Mouse (Mus musculus) kidney, postnatal 0 days (tissue): Measurements from ENCODE around the gene Pvr. TPM values are rescaled to one million over a fixed set of nuclear protein-coding genes. Genes with fewer than 3 reads are reported as not detected.

Source experiments
- ATAC-seq: fragments of 200-750 bp; cut with Nextera tagmentation; replicated peaks from 2 replicates; pipeline ENCODE4 v1.8.0; 2017; ENCODE audit warnings: low read depth, moderate number of reproducible peaks, moderate TSS enrichment, moderate library complexity; ENCODE audit not compliant: low FRiP score
- DNase-seq: peaks from one replicate; pipeline ENCODE4 v3.0.0-alpha.2; 2016; ENCODE audit warnings: low spot score
- H3K27ac ChIP-seq: fragments of 300-500 bp; sonication (generic); 2 replicates; pipeline ENCODE4 v1.5.1; 2014; ENCODE audit warnings: mild to moderate bottlenecking
- H3K27me3 ChIP-seq: fragments of 300-500 bp; sonication (generic); 2 replicates; pipeline ENCODE4 v1.6.1; 2014; ENCODE audit warnings: low read length, mixed read lengths; ENCODE audit not compliant: insufficient read depth
- H3K36me3 ChIP-seq: fragments of 300-500 bp; sonication (generic); 2 replicates; pipeline ENCODE4 v1.6.1; 2014; ENCODE audit warnings: low read length, mixed read lengths; ENCODE audit not compliant: insufficient read depth
- H3K4me1 ChIP-seq: fragments of 300-500 bp; sonication (generic); replicated peaks from 2 replicates; pipeline ENCODE4 v1.6.1; 2014; ENCODE audit warnings: antibody characterized with exemption, low read length, mixed read lengths; ENCODE audit not compliant: insufficient read depth
- H3K4me2 ChIP-seq: fragments of 300-500 bp; sonication (generic); 2 replicates; pipeline ENCODE4 v1.6.1; 2014; ENCODE audit warnings: mild to moderate bottlenecking, low read length, moderate library complexity, mixed read lengths
- H3K4me3 ChIP-seq: fragments of 300-500 bp; sonication (generic); replicated peaks from 2 replicates; pipeline ENCODE4 v1.5.1; 2014; ENCODE audit warnings: low read depth, low read length
- H3K9ac ChIP-seq: fragments of 300-500 bp; sonication (generic); 2 replicates; pipeline ENCODE4 v1.6.1; 2014; ENCODE audit warnings: low read depth, low read length
- H3K9me3 ChIP-seq: fragments of 300-500 bp; sonication (generic); replicated peaks from 2 replicates; pipeline ENCODE4 v1.6.1; 2016; ENCODE audit warnings: low read length, inconsistent platforms, mixed read lengths
- CTCF ChIP-seq: IDR thresholded peaks from 2 replicates; pipeline ENCODE4 v1.5.1; 2016; ENCODE audit warnings: antibody characterized with exemption, low read depth, mild to moderate bottlenecking, moderate library complexity
- WGBS: fragments of 180-500 bp; shearing (Covaris S2); extraction: QIAGEN DNeasy Blood & Tissue Kit; methylation state at CpG from one replicate; pipeline ENCODE4 v1.1.7; 2014; 5-methylcytosine and 5-hydroxymethylcytosine counted together
- polyA plus RNA-seq: library from polyadenylated mRNA; unstranded; fragments of >200 nt; fragmentation: Nextera tagmentation; extraction: Ambion mirVana; gene quantifications from 2 replicates; pipeline ENCODE4 v1.2.1, GENCODE M21; 2015

Pvr gene
- polyA plus RNA-seq, 1 experiment from 2014 or later: 7.3 TPM

GRCm38 (mm10) chr7:19876781-19877425, 44.1 kb downstream of the Pvr start:
- no peaks in the 10 kb centered on the region for H3K27me3 ChIP-seq
- H3K9me3 ChIP-seq: no peaks in the 10 kb centered on the region
- no peak overlapping the region for H3K27ac ChIP-seq
- no peak overlapping the region for H3K4me2 ChIP-seq
- DNase-seq: peak; percentile 9
- no peak for TF ChIP-seq CTCF
- H3K9ac ChIP-seq: no peak overlapping the region
- H3K4me3 ChIP-seq: no peak overlapping the region
- peak; percentile 38 for ATAC-seq
- whole genome bisulfite sequencing: 31% methylated on average over 14 of the region's 14 CpGs
- H3K4me1 ChIP-seq: no peaks in the 10 kb centered on the region
- H3K36me3 ChIP-seq: no peaks in the 10 kb centered on the region

DNA sequence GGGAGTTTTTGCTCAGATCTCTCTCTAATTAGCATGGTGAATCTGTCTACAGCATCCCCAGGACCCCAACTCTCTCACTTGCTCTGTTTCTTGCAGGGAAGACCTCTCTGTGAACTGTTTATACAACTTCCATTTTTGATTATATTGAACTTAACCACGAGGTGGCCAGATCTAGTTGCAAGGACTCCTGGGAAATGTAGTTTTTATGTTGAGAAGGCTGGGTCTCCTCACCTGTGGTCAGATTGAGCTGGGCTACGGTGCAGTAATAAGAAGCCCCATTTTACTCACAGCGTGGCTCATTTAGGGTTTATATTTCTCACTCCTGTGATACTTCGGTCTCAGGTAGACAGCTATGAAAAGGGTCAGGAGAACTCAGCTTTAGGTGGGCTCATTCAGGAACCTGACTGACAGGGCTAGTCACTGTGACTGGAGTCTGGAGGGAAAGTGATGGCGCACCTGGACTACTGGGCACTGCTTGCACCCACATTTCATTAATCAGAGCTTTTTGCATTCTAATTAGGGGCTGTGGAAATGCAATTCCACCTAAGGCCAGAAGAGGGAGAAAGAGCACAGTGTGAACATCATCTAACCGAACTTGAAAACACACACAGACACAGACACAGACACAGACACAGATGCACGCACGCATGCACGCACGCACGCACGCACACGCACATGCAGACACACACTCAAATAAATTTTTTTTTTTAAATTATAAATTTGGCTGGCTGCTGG, 44.8 kb downstream of the Pvr start:
- H3K9ac ChIP-seq: no peak overlapping the region
- TF ChIP-seq CTCF: peak; percentile 75
- ATAC-seq (peak; percentile 33; the same call in 1 of the 2 replicates), DNase-seq (peak; percentile 53)
- no peak overlapping the region for H3K27ac ChIP-seq
- H3K9me3 ChIP-seq: no peaks in the 10 kb centered on the region
- H3K36me3 ChIP-seq: no peaks in the 10 kb centered on the region
- no peaks in the 10 kb centered on the region for H3K4me1 ChIP-seq
- no peak overlapping the region for H3K4me3 ChIP-seq
- no peak overlapping the region for H3K4me2 ChIP-seq
- WGBS: 42% methylated on average over 13 of the region's 13 CpGs
- no peaks in the 10 kb centered on the region for H3K27me3 ChIP-seq

- no peak overlapping the region for H3K27ac ChIP-seq
- H3K27me3 ChIP-seq: no peaks in the 10 kb centered on the region
- no peaks in the 10 kb centered on the region for H3K9me3 ChIP-seq
- no peak overlapping the region for H3K4me2 ChIP-seq
- H3K4me3 ChIP-seq: no peak overlapping the region
- peak; percentile 66 for TF ChIP-seq CTCF
- DNase-seq: peak; percentile 43
- H3K36me3 ChIP-seq: no peaks in the 10 kb centered on the region
- ATAC-seq: no peak
- no peaks in the 10 kb centered on the region for H3K4me1 ChIP-seq
- H3K9ac ChIP-seq: no peak overlapping the region
- WGBS: 42% methylated on average over 5 of the region's 5 CpGs
Observed at GRCm38 (mm10) chr7:19871943-19872601, 48.9 kb downstream of the Pvr start.

DNA sequence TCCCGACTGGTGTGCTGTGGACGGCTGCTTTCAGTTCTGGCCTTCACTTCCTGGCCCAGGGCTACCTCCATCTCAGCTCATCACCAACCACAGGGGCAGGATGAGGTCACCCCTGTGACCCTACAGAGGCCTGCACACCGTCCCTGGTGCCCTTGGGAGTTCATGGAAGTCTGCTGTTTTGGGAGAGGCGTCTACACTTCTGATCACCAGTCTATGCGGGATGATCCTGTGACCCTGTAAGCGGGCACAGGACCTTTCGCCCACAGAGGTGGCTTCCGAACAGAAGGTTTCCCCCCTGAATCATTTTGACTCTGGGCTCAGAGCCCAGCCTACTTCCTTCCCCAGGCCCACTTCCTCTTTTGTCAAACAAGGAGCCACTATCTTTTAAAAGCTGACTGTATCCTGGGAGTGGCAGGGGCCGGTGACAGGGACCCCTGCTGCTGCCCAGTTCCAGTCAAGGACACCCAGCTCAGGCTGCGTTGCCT, 49.8 kb downstream of the Pvr start:
- Histone ChIP-seq H3K4me3 (no peak overlapping the region), H3K9ac (no peak overlapping the region), H3K27ac (no peak overlapping the region), H3K27me3 (no peaks in the 10 kb centered on the region), H3K4me2 (no peak overlapping the region), H3K36me3 (no peaks in the 10 kb centered on the region), H3K4me1 (no peaks in the 10 kb centered on the region), H3K9me3 (no peaks in the 10 kb centered on the region)
- ATAC-seq (no peak), DNase-seq (no peak)
- WGBS: 60% methylated on average over 10 of the region's 10 CpGs
- TF ChIP-seq CTCF: no peak

DNA sequence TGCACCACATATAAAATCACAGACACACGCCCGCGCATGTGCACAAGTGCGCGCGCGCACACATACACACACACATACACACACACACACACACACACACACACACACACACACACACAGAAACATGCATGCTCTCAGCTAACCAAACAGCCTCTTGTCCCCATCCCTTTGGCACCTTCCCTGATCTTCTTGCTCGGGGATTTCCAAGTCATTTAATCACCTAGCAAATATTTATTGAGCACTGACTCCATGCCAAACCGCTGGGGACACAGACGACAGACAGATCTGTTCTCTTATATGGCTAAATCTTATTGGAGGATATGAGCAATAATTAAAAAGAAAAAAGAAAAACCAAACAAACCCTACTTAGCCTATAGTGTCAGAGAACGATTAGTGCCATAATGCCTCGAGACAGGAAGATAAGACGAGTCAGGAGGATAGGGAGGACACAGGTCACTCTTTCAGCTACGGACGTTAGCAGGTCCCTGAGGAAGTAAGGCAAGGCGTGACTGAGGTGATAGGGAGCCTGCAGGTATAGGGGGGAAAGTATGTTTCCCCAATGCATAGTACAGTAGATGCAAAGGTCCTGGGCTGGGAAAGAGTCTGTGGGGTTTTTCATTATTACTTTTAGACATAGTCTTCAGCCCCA, 53.1 kb downstream of the Pvr start:
- WGBS: 82% methylated on average over 16 of the region's 16 CpGs
- H3K27ac ChIP-seq: no peak overlapping the region

DNA sequence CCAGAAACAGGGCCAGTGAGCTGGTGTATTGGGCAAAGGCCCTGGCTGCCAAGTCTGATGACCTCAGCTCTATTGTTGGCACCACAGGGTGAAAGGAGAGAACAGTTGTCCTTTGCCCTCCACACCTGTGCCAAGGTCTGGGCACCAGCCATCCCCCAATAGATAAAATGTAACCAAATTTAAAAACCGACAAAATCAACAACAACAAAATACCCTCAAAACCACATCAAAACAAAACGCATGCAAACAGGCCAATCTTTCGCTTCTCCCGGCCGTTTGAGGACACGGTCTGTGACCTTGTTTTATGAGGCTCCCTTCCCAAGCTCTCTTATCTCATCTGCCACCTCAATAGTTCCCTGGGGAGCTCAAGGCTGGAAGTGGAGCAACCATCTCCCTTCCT, 54.5 kb downstream of the Pvr start:
- Histone ChIP-seq H3K4me2 (no peak overlapping the region), H3K9ac (no peak overlapping the region), H3K27ac (no peak overlapping the region), H3K27me3 (no peaks in the 10 kb centered on the region), H3K36me3 (no peaks in the 10 kb centered on the region), H3K9me3 (no peaks in the 10 kb centered on the region), H3K4me3 (no peak overlapping the region), H3K4me1 (no peaks in the 10 kb centered on the region)
- no peak for ATAC-seq
- 63% methylated on average over 6 of the region's 6 CpGs for WGBS
- TF ChIP-seq CTCF: no peak
- no peak for DNase-seq

More for the DNA sequence above, 53.1 kb downstream of the Pvr start:
- DNase-seq (no peak), ATAC-seq (no peak)
- Histone ChIP-seq H3K9ac (no peak overlapping the region), H3K4me2 (no peak overlapping the region), H3K9me3 (no peaks in the 10 kb centered on the region), H3K4me1 (no peaks in the 10 kb centered on the region), H3K4me3 (no peak overlapping the region), H3K36me3 (no peaks in the 10 kb centered on the region), H3K27me3 (no peaks in the 10 kb centered on the region)
- no peak for TF ChIP-seq CTCF
